Mouse (Mus musculus): ENCODE data around the gene Tmem19.

Tmem19 gene

GRCm38 (mm10) chr10:115311263-115311965, 50.9 kb downstream of the Tmem19 start:
- DNase-seq (ENCODE audit: low read depth, low spot score) = no peak

GRCm38 (mm10) chr10:115309191-115309590, 53.1 kb downstream of the Tmem19 start:
- no peak for DNase-seq (ENCODE audit: low read depth, low spot score)

DNA sequence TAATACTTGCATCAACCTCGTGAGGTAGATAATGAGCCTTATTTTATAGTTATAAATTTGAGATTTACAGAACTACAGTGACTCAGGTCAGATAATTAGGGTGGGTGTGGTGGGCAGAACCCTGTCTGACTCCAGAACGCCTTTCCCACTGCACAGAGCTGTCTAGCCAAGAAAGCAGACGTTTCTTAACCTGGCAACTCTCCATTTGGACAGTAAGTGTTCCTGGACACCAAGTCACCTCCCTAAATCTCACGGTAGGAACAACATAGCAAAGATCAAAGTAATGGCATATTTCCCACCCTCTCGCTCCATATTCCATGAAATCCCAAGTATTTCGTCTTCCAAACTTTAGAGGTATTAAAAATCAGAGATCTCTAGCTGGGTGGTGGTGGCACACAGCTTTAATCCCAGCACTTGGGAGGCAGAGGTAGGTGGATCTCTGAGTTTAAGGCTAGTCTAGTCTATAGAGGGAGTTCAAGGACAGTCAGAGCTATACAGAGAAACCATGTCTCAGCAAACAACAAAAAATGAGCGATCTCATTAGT, 54.9 kb downstream of the Tmem19 start:
- DNase-seq (ENCODE audit: low read depth, low spot score) = no peak

- DNase-seq (ENCODE audit: low read depth, low spot score) = no peak
Measured at GRCm38 (mm10) chr10:115298683-115299082, 63.6 kb downstream of the Tmem19 start.

DNA sequence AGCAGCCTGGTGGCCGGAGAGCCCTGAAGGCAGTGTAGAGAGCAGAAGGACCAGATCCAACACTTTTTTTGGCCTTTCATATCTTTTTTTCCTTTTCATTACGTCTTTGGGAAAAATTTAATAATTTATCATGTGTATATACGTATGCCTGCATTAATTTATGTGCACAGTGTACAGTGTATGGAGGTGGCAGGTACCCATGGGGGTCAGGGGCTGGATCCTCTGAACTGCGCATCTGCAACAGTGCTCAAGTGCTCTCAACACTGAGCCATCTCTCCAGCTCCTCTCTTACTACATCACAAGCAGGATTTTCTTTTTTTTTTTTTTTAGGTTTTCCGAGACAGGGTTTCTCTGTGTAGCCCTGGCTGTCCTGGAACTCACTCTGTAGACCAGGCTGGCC, 64.7 kb downstream of the Tmem19 start:
- DNase-seq (ENCODE audit: low read depth, low spot score) = no peak

DNA sequence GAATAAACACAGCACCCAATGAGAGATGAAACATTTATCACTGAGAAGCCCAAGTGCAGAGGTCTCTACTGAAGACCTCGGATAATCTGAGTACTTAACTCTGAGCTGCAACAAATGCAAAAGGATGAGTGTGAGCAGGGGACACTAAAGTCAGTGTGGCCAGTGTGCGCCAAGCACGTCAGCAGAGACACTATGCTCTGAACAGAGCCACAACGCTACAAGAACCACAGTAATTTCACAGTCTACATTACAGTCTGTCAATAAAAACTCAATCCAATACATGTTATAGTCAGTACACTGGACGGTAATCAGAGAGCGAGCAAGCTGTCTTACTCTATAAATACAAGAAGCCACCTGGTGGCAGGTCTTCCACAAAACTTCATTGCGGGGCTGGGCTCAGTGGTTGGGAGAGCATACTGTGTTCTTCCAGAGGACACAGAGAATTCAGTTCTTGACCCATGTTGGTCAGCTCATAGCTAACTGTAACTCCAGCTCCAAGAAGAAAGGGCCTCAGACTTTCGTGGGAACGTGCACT, 65.8 kb downstream of the Tmem19 start:
- no peak for DNase-seq (ENCODE audit: low read depth, low spot score)

DNA sequence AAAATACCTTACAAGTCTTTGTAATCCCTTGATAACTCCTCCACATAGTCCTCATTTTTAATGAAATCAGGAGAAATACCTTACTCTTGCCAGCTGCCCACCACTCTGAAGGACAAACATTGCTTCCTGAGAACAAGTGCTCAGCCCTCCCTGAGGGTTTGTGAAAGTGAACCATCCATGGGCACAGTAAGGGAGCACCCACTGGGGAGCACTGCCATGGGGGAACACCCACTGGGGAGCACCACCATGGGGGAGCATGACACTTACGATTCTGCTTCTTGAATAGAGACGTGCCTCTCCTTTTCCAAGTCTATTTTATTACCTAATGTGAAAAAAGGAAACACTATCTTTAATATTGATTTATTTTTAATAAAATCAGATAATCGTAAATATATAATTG, 67.1 kb downstream of the Tmem19 start:
- no peak for DNase-seq (ENCODE audit: low read depth, low spot score)

DNA sequence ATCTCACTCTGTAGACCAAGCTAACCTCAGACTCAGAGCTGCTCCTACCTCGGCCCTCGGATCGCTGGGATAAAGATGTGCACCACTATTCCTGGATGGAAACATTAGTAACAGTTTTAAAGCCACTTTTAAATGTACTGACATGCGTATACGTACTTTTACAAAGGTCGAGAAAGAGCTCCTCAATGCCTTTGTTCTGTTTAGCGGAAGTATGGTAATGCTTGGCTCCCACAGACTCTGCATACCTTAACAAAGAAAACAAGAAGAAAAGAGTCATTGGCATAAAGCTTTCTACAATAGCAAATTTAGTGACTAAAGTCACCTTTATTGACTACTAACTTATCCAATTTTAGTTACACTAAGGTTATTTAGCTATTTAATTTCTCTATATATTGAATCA, 67.6 kb downstream of the Tmem19 start:
- DNase-seq (ENCODE audit: low read depth, low spot score) = no peak

DNA sequence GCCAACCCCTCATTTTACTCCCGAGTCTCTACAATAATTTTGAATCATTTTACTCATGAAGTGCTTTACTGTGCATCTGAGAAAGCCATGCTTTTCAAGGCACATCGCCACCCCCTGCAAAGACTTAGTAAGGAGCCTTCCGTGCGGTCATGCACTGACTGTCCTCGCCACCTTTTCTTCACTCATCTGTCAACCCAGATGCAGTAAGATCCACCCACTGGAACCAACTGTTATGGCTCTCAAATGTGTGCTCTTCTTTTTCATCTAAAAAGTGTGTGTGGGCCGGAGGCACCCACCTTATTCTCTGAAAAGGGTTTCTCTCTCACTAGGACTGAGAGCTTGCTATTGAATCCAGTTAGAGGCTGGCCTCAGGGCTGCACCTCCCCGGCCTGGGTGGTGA, 68.4 kb downstream of the Tmem19 start:
- DNase-seq (ENCODE audit: low read depth, low spot score) = no peak

- no peak for DNase-seq (ENCODE audit: low read depth, low spot score)
Measured at GRCm38 (mm10) chr10:115290671-115291070, 71.6 kb downstream of the Tmem19 start.
